Mouse (Mus musculus): Measurements from ENCODE around the gene Rit1.

The Rit1 gene

GRCm38 (mm10) chr3:88716399-88717197, at the start of gene Rit1:
TSS of gene Rit1 (plus strand) at chr3:88716838.
- CTCF ChIA-PET, result interaction anchor here (0.6 to 0.9 kb wide), 2 partner anchors 21 to 1721 kb away, joined by 3 read pairs; no protein-coding TSS in a partner anchor

GRCm38 (mm10) chr3:88677399-88677798, 39.2 kb upstream of the Rit1 start:
- CTCF ChIA-PET, result interaction anchor here (1.2 to 1.4 kb wide), 2 partner anchors 12 to 59 kb away, joined by 3 to 6 read pairs; no protein-coding TSS in a partner anchor

GRCm38 (mm10) chr3:88683814-88684213, 32.8 kb upstream of the Rit1 start:
- CTCF ChIA-PET, result no interaction called here

GRCm38 (mm10) chr3:88684236-88684979, 32.2 kb upstream of the Rit1 start:
- CTCF ChIA-PET, result no interaction called here

GRCm38 (mm10) chr3:88684980-88685941, 31.4 kb upstream of the Rit1 start, which contains the start of gene Khdc4:
TSS of gene Khdc4 (plus strand) at chr3:88685803.
- CTCF ChIA-PET, result interaction anchor here (0.6 to 1.2 kb wide), 3 partner anchors 19 to 33 kb away, joined by 3 to 8 read pairs (median 6); no protein-coding TSS in a partner anchor

GRCm38 (mm10) chr3:88685958-88686451, 30.6 kb upstream of the Rit1 start:
- CTCF ChIA-PET, result interaction anchor here (1.1 to 1.2 kb wide), 2 partner anchors 18 to 32 kb away, joined by 3 to 6 read pairs; no protein-coding TSS in a partner anchor

GRCm38 (mm10) chr3:88686734-88687611, 29.7 kb upstream of the Rit1 start:
- CTCF ChIA-PET, result no interaction called here

GRCm38 (mm10) chr3:88689079-88689478, 27.6 kb upstream of the Rit1 start:
- CTCF ChIA-PET, result no interaction called here

GRCm38 (mm10) chr3:88695545-88695944, 21.1 kb upstream of the Rit1 start:
- CTCF ChIA-PET, result interaction anchor here (0.7 kb wide), 1 partner anchor 21 kb away, joined by 3 read pairs; the partner anchor contains the start of gene Rit1

GRCm38 (mm10) chr3:88698051-88698450, 18.6 kb upstream of the Rit1 start:
- CTCF ChIA-PET, result no interaction called here

- CTCF ChIA-PET, result no interaction called here
Measured at GRCm38 (mm10) chr3:88698834-88699233, 17.8 kb upstream of the Rit1 start.

- CTCF ChIA-PET, result no interaction called here
Measured at GRCm38 (mm10) chr3:88700247-88700646, 16.4 kb upstream of the Rit1 start.

- CTCF ChIA-PET, result no interaction called here
Measured at GRCm38 (mm10) chr3:88701222-88701621, 15.4 kb upstream of the Rit1 start.

GRCm38 (mm10) chr3:88713709-88714108, 2.9 kb upstream of the Rit1 start:
- CTCF ChIA-PET, result interaction anchor here (0.7 kb wide), 1 partner anchor 21 kb away, joined by 3 read pairs; no protein-coding TSS in a partner anchor

GRCm38 (mm10) chr3:88714725-88715124, 1.9 kb upstream of the Rit1 start:
- CTCF ChIA-PET, result interaction anchor here (0.6 to 0.7 kb wide), 2 partner anchors 13 to 345 kb away, joined by 3 to 5 read pairs; no protein-coding TSS in a partner anchor

GRCm38 (mm10) chr3:88715716-88716115, 922 bp upstream of the Rit1 start:
- CTCF ChIA-PET, result interaction anchor here (0.6 to 0.9 kb wide), 2 partner anchors 30 to 1722 kb away, joined by 3 to 8 read pairs; partner anchors contain the start of gene Khdc4

GRCm38 (mm10) chr3:88717198-88717798, 660 bp downstream of the Rit1 start:
- CTCF ChIA-PET, result interaction anchor here (0.9 kb wide), 1 partner anchor 32 kb away, joined by 6 read pairs; the partner anchor contains the start of gene Khdc4

GRCm38 (mm10) chr3:88717831-88718230, 1.2 kb downstream of the Rit1 start:
- CTCF ChIA-PET, result interaction anchor here (0.9 kb wide), 1 partner anchor 32 kb away, joined by 6 read pairs; the partner anchor contains the start of gene Khdc4

- CTCF ChIA-PET, result no interaction called here
Measured at GRCm38 (mm10) chr3:88719098-88719497, 2.5 kb downstream of the Rit1 start.
